In the genomic region with DNA sequence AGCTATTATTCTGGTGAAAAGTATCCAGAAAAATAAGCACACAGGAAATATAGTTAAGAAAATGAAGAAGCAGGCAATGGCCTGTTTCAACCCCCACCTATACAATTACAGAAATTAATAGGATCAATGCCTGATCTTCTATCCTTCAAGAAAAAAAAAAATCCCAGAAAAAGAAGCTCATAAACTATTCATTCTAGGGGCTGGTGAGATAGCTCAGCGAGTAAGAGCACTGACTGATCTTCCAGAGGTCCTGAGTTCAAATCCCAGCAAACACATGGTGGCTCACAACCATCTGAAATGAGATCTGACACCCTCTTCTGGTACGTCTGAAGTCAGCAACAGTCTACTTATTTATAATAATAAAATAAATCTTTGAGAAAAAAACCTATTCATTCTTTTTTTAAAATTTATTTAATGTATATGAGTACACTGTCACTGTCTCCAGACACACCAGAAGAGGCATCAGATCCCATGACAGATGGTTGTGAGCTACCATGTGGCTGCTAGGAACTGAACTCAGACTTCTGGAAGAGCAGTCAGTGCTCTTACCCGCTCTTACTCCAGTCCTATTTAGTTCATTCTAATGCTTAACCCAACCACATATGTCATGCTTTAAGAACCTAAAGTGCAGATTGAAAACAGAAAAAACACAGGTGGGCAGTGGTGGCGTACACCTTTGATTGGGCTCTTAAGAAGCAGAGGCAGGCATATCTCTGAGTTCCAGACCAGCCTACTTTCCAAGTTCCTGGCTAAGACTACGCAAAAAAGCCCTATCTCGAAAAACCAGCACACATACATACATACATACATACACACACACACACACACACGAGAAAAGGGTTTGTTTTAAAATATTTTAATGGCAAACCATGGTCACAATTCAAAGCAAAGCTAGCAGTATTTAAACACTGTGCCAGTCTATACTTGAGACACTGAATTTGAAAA, we compare ENCODE assay signal across 8 mouse cellular contexts. TPM values are rescaled to one million over a fixed set of nuclear protein-coding genes. Genes with fewer than 3 reads are reported as not detected.
DNase-seq lines count a peak whose midpoint lies in the region; ATAC-seq and TF ChIP-seq lines count a peak whose summit lies in the region.

No protein-coding gene starts in this region.

- H3K9ac ChIP-seq in limb, embryonic 14.5 days (ENCODE audit: low read depth, low read length, severe bottlenecking) = no peak overlapping the region
- peak overlapping the region; percentile 83; the same call in 1 of the 2 replicates for H3K9ac ChIP-seq in stomach, embryonic 14.5 days (replicated peaks; ENCODE audit: low read depth, low read length)

- H3K27ac ChIP-seq in limb, embryonic 14.5 days (replicated peaks; ENCODE audit: low read depth, low read length) = no peak overlapping the region
- no peak overlapping the region for H3K27ac ChIP-seq in stomach, embryonic 14.5 days (ENCODE audit: low read length)

- 72% methylated on average over 7 of the region's 7 CpGs for WGBS in limb, embryonic 14.5 days
- WGBS in stomach, embryonic 14.5 days = 62% methylated on average over 7 of the region's 7 CpGs

- DNase-seq in CD4-positive, CD25-positive, alpha-beta regulatory T cell, adult 2 months (ENCODE audit: low read depth, low spot score) = peak; percentile 19
- no peak for DNase-seq in limb, embryonic 14.5 days (ENCODE audit: low spot score)
- DNase-seq in left cerebral cortex, adult 9 months (ENCODE audit: low spot score in 2 of 2) = no peak
- DNase-seq in urinary bladder, adult 2 months (ENCODE audit: low spot score) = no peak

- H3K36me3 ChIP-seq in C2C12 (ENCODE audit: control insufficient read depth, insufficient read depth) = no peaks in the 10 kb centered on the region
- H3K36me3 ChIP-seq in limb, embryonic 14.5 days (ENCODE audit: control insufficient read depth, insufficient read depth, low read length) = peaks cover 14% of the 10 kb centered on the region
- peaks cover 6% of the 10 kb centered on the region; the same call in 1 of the 2 replicates for H3K36me3 ChIP-seq in stomach, embryonic 14.5 days (ENCODE audit: control insufficient read depth, insufficient read depth, low read length)

- H3K9me3 ChIP-seq in limb, embryonic 14.5 days (ENCODE audit: control insufficient read depth, low read length) = no peaks in the 10 kb centered on the region
- no peaks in the 10 kb centered on the region for H3K9me3 ChIP-seq in stomach, embryonic 14.5 days (ENCODE audit: control insufficient read depth, low read depth, low read length)

- ATAC-seq in CD4-positive, CD25-positive, alpha-beta regulatory T cell, adult 4 months = no peak
- ATAC-seq in erythroblast, adult 5-6 weeks (replicated peaks; ENCODE audit: low FRiP score, poor library complexity, severe bottlenecking) = peak; percentile 78
- no peak for ATAC-seq in limb, embryonic 14.5 days (ENCODE audit: low FRiP score, low read depth)
- ATAC-seq in stomach, embryonic 14.5 days (ENCODE audit: insufficient number of reproducible peaks, insufficient read depth, low FRiP score, low read depth) = no peak

- peak overlapping the region; percentile 10 for H3ac ChIP-seq in C2C12 (ENCODE audit: control insufficient read depth, insufficient read length, low read depth)

- H3K4me1 ChIP-seq in limb, embryonic 14.5 days (ENCODE audit: control insufficient read depth, insufficient read depth, low read length) = peaks cover 13% of the 10 kb centered on the region
- H3K4me1 ChIP-seq in stomach, embryonic 14.5 days (ENCODE audit: control insufficient read depth, insufficient read depth, low read length) = peaks cover 5% of the 10 kb centered on the region; the same call in 1 of the 2 replicates

- TF ChIP-seq CTCF in C2C12 (IDR thresholded peaks at IDR 0.05; ENCODE audit: control insufficient read depth, insufficient read depth, insufficient read length) = no peak

- peaks cover 53% of the 10 kb centered on the region for H3K79me3 ChIP-seq in C2C12 (ENCODE audit: low read depth)

- peaks cover 62% of the 10 kb centered on the region for H3K79me2 ChIP-seq in C2C12 (ENCODE audit: control insufficient read depth, insufficient read depth)

- H3K4me2 ChIP-seq in limb, embryonic 14.5 days (replicated peaks; ENCODE audit: low read depth, low read length, severe bottlenecking) = peak overlapping the region; percentile 51
- H3K4me2 ChIP-seq in stomach, embryonic 14.5 days (replicated peaks; ENCODE audit: low read depth, low read length) = peak overlapping the region; percentile 57

- H3K27me3 ChIP-seq in C2C12 (ENCODE audit: control insufficient read depth, insufficient read depth, insufficient read length) = no peaks in the 10 kb centered on the region
- no peaks in the 10 kb centered on the region for H3K27me3 ChIP-seq in limb, embryonic 14.5 days (ENCODE audit: control insufficient read depth, insufficient read depth, low read length)
- no peaks in the 10 kb centered on the region for H3K27me3 ChIP-seq in stomach, embryonic 14.5 days (ENCODE audit: control insufficient read depth, insufficient read depth, low read length)

- no peak for TF ChIP-seq POLR2A in limb, embryonic 14.5 days (IDR thresholded peaks at IDR 0.05; ENCODE audit: borderline replicate concordance, extremely low read depth, insufficient read depth, insufficient read length)

- peak overlapping the region; percentile 72 for H3K4me3 ChIP-seq in C2C12 (ENCODE audit: insufficient read depth, poor library complexity, severe bottlenecking)
- H3K4me3 ChIP-seq in limb, embryonic 14.5 days (replicated peaks; ENCODE audit: low read length) = peak overlapping the region; percentile 84
- peak overlapping the region; percentile 77 for H3K4me3 ChIP-seq in stomach, embryonic 14.5 days (ENCODE audit: low read depth, low read length)

TF ChIP-seq in C2C12, 6 proteins besides CTCF, POLR2A, EP300 and RAD21:
- TF ChIP-seq CEBPB (IDR thresholded peaks at IDR 0.05; ENCODE audit: low read depth) (no peak), MAX (IDR thresholded peaks at IDR 0.05) (no peak), USF1 (IDR thresholded peaks at IDR 0.05; ENCODE audit: low read depth) (no peak), MYOG (IDR thresholded peaks at IDR 0.05; ENCODE audit: control insufficient read depth, extremely low read depth, insufficient read length) (no peak), MYOD1 (IDR thresholded peaks at IDR 0.05; ENCODE audit: control insufficient read depth, insufficient read length, low read depth) (no peak), FOSL1 (IDR thresholded peaks at IDR 0.05; ENCODE audit: insufficient read depth, low read length, poor library complexity, severe bottlenecking) (no peak)

RNA-seq across cellular contexts. Expression of gene Ppp3cb, which starts 1.6 kb away (rescaled TPM):
- 10 to 100 TPM; 27.1 to 39.6 TPM for polyA plus RNA-seq in CD4-positive, CD25-positive, alpha-beta regulatory T cell, adult 4 months (2017; shearing (Covaris generic))
- 29.9 TPM for polyA plus RNA-seq in C2C12 (2012; fragmentation: generic; extraction: Trizol)
- 114 and 134 TPM in 2 replicates for total RNA-seq in erythroblast, adult 5-6 weeks (2015; ENCODE audit: low replicate concordance)
- total RNA-seq in erythroblast, adult 5-6 weeks (2017; ENCODE audit: low replicate concordance) = 72.4 and 84.6 TPM in 2 replicates
- polyA plus RNA-seq in limb, embryonic 14.5 days (2012; rRNA removed) = 82.6 and 88.4 TPM in 2 replicates
- 67.1 and 69.9 TPM in 2 replicates for polyA plus RNA-seq in limb, embryonic 14.5 days (2014; fragmentation: Nextera tagmentation; extraction: Ambion mirVana)
- 64.6 and 67.3 TPM in 2 replicates for polyA plus RNA-seq in stomach, embryonic 14.5 days (2014; fragmentation: Nextera tagmentation; extraction: Ambion mirVana)
- polyA plus RNA-seq in urinary bladder, adult 2 months (2012; rRNA removed) = 53.9 and 62.1 TPM in 2 replicates

RNA-seq across cellular contexts. Expression of gene Mss51, which starts 48.0 kb away (rescaled TPM):
- 1 to 10 TPM; 1.5 to 3.5 TPM for polyA plus RNA-seq in CD4-positive, CD25-positive, alpha-beta regulatory T cell, adult 4 months (2017; shearing (Covaris generic))
- polyA plus RNA-seq in C2C12 (2012; fragmentation: generic; extraction: Trizol) = 0.28 TPM
- 4.6 and 21.7 TPM in 2 replicates for total RNA-seq in erythroblast, adult 5-6 weeks (2015; ENCODE audit: low replicate concordance)
- total RNA-seq in erythroblast, adult 5-6 weeks (2017; ENCODE audit: low replicate concordance) = 8.5 and 13.2 TPM in 2 replicates
- polyA plus RNA-seq in limb, embryonic 14.5 days (2012; rRNA removed) = 5.6 and 6.3 TPM in 2 replicates
- 1.5 and 1.8 TPM in 2 replicates for polyA plus RNA-seq in limb, embryonic 14.5 days (2014; fragmentation: Nextera tagmentation; extraction: Ambion mirVana)
- 1.3 and 1.8 TPM in 2 replicates for polyA plus RNA-seq in stomach, embryonic 14.5 days (2014; fragmentation: Nextera tagmentation; extraction: Ambion mirVana)
- polyA plus RNA-seq in urinary bladder, adult 2 months (2012; rRNA removed) = 0.87 and 1.3 TPM in 2 replicates
